Mouse (Mus musculus): Measurements from ENCODE around the gene Gm10842.
"Not testable (repeated sequence)": the region's sequence is repeated elsewhere in the genome, so short reads cannot be mapped to it uniquely, and the experiment has no call there.

Gm10842 gene

DNA sequence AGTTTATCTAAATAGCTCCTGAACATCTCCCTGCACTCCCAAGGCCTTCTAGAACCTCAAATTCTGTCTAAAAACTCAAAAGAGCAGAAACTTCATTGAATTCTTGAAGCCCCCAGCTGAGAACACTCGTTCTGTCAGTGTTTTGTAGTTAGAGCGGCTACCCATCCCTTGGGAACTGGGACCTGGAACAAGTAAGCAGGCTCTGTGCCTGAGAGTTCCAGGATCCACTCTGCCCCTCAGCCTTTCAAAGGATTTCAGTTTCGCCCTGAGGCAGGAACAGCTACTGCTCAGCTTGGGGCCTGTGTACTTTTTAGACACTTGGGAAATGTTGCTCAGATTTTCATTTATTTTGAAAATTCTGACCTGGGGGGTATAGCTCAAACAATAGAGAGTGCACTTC lies at the start of gene Gm10842:
Gm10842 (plus strand) TSS at position 301 of the 400 bp plus-strand sequence.
- no peak for DNase-seq (ENCODE audit: low spot score)

DNA sequence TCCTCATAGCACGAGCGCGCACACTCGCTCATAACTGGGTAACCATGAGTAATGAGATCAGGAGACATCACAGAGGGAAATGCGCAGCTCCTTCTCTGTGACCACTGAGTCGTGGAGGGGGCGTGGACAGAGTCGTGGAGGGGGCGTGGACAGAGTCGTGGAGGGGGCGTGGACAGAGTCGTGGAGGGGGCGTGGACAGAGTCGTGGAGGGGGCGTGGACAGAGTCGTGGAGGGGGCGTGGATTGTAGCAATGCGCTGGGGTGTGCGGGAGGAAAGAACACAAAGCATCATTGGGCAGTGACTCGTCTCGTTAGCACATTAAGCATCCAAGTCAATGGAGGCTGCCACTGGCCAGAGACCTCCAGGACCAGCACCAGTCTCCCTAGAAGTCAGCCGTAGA lies 34.2 kb upstream of the Gm10842 start:
- not testable (repeated sequence) for DNase-seq (ENCODE audit: low spot score)

DNA sequence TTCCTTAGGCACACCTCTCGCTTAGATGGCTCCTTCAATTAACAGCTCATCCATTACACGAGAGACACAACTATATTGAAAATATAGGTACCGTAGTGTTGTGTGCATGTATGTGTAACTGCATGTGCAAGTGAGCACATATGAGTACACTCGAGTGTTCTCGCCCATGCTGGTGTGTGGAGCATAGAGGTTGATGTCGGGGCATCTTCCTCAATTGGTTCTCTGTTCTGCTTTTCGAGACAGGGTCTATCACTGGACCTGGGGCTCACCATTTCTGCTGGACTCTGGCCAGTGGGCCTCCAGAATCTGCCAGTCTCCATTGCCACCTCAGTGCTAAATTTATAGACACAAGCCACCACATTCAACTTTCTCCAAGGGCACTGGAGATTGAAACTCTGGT lies 28.9 kb upstream of the Gm10842 start:
- no peak for DNase-seq (ENCODE audit: low spot score)

DNA sequence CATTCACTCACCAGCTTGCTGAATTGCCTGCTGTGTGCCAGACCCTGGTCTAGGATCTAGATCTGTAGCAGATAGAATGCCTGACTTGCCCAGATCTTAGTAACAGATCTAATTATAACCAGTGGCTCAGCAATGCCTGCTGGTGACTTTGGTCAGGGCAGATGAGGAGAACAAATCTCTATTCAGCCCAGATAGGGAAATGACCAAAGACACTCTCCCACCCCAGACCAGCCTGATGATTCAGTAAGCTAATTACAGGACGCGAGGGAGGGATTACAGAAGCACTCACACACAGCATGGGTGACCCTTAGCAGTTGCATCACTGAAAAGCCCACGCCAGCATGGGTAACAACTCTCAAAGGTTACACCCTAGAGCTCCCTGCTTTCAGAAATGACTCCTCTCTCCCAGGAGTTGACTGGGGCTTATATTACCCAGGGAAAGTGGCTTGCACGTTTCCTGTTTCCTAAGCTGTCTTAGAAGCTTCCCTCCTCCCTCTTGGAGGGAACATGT lies 26.1 kb upstream of the Gm10842 start:
- no peak for DNase-seq (ENCODE audit: low spot score)

DNA sequence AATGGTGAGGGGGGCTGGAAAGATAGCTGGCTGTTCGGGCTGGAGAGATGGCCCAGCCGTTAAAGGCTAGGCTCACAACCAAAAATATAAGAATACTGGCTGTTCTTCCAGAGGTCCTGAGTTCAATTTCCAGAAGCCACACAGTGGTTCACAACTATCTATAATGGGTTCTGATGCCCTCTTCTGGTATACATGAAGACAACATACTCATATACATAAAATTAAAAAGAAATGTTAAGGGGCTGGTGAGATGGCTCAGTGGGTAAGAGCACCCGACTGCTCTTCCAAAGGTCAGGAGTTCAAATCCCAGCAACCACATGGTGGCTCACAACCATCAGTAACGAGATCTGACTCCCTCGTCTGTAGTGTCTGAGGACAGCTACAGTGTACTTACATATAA lies 24.9 kb upstream of the Gm10842 start:
- not testable (repeated sequence) for DNase-seq (ENCODE audit: low spot score)

DNA sequence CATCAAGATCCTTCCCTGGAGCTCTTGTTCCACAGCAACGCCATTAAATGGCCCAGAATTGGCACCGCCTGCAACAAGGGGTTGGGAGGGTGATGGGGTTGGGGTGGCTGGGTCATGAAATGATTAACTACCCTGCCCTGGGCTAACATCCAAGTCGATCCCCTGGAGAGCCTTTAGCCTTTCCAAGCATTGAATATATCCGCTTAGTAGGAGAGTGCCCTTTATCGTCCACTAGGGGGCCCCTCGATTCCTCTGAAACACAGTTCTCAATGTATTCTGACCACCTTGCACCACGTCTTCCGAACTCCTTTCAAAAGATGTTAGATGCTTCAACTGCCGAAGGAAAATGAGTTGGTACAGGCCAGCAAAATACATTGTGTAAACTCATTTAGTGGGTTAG lies 22.7 kb upstream of the Gm10842 start:
- no peak for DNase-seq (ENCODE audit: low spot score)

DNA sequence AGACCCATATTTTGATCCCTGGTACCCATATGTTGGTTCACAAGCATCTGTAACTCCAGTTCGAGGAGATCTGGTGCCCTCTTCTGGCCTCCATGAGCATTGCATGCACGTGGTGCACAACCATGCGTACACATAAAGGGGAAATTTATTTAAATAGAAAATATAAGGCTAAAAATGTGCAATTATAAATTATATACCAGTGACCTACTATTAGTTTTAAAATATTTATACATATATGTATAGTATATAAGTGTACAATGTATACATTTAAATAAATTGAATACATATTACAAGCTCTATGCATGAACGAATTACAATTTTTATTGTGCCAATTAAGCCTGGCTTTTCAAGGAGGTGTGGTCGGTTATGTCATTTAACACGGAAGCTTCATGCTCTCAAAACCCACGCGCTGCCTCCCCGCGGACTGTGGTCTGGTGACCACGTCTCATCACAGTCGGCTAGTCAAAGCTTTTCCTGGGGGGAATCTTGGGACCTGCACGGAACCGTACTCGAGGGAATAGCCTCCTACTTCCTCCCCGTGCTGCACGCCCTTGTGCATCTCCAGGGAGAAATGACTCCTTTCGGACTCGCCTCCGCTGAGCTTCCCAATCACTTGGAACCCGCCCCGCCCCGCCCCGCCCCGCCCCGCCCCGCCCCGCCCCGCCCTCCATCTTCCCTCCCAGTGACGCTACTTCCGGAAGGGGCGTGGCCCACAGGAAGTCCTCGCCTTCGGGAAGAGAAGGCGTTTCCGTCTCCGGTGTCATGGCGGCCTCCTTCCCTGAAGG lies 20.8 kb upstream of the Gm10842 start, which contains the start of gene Mettl2:
Mettl2 (plus strand) TSS at position 691 of the 785 bp plus-strand sequence.
- DNase-seq (ENCODE audit: low spot score), result peak; percentile 65

DNA sequence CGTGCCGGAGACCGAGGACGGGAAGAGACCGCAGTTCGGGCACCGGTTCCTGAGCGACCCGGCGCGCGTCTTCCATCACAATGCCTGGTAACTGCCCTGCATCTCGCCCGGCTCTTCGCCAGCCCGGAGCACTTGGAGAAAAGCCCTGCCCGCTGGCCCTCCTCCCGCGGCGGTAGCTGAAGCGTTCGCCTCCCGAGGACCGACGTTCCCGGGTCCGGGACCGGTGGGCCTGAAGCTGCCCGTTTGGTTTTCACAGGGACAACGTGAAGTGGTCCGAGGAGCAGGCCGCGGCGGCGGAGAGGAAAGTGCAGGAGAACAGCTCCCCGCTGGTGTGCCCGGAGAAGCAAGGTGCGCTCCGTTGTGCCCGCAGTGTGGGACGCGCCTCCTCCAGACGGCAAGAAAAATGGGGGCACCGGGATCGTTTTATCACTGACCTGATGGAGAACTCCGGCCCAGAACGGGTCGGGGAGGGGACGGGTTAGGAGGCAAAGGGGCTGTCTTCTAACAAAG lies 20.1 kb upstream of the Gm10842 start:
- DNase-seq (ENCODE audit: low spot score), result no peak

DNA sequence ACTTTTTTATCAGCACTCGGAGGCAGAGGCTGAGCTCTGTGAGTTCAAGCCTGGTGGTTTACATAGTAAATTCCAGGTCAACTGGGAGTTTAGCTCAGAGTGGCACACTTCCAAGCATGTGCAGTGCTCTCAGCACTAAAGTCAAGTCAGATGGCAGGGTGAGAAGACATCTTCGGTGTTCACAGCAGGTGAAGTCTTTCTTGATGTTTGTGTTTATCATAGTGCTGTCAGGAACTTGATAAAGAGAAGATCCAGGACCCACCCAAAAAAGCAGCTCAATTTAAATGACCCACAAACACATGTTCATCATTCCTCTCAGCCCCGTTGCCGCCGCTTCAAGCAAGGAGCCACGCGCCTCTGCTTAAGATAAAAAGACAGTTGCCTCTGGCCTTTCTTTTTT lies 11.0 kb upstream of the Gm10842 start:
- no peak for DNase-seq (ENCODE audit: low spot score)

DNA sequence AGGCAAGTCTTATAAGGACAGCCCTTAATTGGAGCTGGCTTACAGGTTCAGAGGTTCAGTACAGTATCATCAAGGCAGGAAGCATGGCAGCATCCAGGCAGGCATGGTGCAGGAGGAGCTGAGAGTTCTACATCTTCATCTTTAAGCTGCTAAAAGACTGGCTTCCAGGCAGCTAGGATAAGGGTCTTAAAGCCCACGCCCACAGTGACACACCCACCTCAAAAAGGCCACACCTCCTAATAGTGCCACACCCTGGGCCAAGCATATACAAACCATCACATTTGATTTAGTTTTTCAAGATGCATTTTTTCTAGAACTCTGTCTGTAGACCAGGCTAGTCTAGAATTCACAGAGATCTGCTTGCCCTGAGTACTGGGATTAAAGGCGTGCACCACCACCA lies 9.4 kb upstream of the Gm10842 start:
- not testable (repeated sequence) for DNase-seq (ENCODE audit: low spot score)

DNA sequence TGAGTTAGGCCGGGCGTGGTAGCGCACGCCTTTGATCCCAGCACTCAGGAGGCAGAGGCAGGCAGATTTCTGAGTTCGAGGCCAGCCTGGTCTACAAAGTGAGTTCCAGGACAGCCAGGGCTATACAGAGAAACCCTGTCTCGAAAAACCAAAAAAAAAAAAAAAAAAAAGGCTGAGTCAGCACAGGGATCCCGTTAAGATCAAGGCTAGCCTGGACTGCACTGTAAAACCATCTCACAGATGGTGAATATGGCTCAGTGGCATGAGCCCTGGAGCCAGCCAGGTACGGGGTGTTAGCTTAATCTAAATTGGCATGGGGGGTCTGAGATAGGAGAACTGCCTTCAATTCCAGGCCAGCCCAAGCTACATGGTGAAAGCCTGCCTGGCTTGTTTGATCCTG lies 6.2 kb upstream of the Gm10842 start:
- DNase-seq (ENCODE audit: low spot score), result not testable (repeated sequence)

DNA sequence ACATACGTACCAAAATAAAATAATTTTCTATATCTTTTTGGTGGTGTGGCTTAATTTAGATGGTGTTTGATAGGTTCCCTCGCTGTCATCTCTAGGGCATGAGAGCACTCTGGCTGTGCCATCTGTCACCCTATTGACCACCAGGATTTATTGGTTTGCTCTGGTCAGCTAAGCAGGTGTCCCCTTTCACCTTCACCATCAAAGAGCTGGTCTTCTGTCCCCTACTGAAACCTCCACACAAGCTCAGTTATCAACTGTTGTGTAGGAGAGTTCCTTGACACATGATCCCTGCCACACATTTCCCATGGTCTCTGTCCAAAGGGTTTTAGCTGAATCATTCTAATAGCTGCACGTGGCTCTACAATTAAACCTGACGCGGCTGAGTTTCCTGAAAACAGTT lies 5.6 kb upstream of the Gm10842 start:
- no peak for DNase-seq (ENCODE audit: low spot score)

DNA sequence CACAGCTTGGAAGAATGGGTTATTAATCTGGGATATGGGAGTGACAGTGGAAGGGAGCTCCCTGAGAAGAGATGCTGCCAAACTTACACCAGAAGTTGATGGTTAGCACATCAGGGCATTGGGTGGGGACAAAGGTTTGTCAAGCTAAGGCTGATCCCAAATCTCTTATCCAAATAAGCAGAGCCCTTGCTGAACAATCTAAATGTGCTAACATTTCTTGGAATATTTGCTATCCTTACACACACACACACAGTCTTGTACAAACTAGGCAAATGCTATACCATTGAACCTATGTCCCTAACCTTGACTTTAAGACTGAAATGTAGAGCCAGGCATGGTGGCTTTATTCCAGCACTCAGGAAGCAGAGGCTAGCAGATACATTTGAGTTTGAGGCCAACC lies 3.1 kb upstream of the Gm10842 start:
- no peak for DNase-seq (ENCODE audit: low spot score)

DNA sequence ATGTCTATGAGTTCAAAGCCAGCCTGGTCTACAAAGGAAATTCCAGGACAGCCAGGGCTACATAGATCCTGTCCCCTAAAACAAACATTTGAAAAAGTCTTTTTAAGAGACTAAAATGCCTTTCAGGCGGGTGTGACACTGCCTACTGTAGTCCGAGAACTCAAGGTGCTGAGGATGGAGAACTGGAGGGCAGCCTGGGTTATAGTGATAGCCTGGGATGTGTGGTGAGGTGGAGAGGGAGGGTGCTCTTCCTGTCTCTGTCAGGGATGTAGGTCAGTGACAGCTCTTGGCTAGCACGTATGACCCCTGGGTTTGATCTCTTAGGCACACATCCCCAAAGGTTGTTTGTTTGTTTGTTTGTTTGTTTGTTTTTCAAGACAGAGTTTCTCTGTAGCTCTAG lies 2.6 kb upstream of the Gm10842 start:
- no peak for DNase-seq (ENCODE audit: low spot score)

DNA sequence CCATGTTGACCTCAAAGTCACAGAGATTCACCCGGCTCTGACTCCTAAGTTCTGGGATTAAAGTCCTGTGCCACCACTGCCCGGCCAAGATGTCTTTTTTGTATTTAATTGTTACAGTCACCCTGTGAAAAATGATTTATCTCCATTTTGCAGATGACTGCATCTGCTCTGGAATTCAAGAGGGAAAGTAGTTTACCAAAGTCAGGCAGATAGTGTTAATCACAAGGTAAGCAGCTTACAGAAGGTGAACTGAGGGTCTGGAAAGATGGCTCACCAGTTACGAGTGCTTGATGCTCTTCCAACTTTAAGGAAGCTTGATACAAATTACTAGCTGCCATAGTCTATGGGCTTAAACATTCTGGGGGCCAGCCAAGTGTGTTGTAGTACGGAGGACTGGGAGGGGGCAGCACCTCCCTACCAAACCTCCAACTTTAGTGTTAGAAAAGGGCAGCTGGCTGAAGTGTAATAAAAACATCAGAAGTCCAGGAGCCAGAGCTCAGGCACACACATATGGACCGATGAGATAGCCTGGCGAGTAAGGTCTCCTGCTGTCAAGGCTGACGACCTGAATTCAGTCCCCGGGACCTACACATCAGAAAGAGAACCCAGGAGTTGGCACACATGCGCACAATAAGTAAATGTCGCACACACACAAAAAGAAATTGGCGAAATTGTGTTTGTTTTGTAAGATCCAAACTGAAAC lies 2.0 kb upstream of the Gm10842 start:
- no peak for DNase-seq (ENCODE audit: low spot score)

DNA sequence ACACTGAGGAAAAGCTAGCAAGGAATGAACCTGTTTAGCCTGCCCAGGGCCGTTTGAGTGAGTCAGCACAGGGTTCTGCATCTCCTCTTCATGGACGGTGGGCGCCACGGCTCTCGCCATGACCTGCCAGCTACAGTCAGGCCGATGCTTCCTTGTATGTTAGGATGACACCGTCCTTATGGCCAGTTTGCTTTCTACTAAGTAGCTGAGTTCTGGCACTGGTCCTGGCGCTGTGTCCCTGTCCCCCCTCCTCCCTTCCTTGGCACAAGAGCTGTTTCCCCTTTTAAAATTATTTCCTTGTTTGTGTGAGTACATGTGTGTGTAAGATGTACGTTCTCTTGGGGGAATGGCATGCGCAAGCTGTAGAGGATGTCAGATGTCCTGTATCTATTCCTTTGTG lies 1.5 kb upstream of the Gm10842 start:
- no peak for DNase-seq (ENCODE audit: low spot score)

DNA sequence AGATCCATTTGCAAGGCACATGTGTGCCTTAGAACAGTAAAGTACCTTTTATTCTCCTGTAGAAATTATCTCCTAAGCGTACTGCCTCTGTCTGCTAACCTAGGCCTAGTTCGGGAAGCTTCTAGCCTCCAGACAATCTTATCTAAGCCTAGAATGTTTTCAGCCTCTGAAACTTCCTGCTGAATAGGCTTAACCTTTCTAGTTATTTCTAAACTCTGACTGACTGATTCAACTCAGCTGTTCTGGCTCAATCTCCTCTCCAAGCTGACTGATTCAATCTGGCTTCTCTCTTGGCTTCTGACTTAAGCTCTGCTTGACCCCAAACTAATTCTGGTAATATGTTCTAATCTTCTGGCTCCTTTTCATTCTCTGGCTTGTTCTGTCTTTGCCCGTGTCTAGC lies 2.7 kb downstream of the Gm10842 start:
- no peak for DNase-seq (ENCODE audit: low spot score)

DNA sequence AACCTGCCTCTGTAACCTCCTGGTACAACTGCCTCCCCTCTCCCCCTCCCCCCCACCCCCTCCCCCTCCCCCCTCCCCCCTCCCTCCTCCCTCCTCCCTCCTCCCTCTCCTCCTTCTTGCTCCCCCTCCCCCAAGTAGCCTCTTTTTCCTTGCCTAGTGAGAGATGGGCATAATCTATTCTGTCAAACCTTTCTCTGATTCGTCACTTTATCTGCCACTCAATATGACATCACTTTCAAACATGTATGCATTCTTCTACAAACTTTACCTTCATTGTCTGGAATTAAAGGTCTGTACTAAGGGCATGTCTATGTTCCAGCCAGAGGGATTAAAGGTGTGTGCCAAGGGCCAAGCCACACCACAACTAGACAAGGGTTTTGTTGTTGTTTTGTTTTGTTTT lies 3.1 kb downstream of the Gm10842 start:
- DNase-seq (ENCODE audit: low spot score), result no peak

DNA sequence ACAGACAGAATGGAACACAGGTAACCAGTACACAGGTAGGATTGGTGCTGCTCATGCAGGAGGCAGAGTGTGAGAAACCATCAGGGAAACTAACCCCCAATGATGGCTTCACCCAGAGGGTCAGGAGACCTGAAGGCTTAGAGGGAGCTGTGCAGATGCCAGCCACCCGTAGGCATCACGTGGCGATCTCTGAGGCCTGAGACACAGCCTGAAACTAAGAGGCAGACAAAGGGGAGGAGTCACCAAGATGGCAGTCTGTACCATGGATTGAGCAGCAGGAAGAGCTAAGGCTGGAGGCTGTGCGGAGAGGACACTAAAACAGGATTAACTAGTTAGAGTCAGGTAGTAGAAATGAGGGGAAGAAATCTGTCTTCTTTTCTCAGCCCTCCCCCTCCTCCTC lies 4.0 kb downstream of the Gm10842 start:
- no peak for DNase-seq (ENCODE audit: low spot score)

DNA sequence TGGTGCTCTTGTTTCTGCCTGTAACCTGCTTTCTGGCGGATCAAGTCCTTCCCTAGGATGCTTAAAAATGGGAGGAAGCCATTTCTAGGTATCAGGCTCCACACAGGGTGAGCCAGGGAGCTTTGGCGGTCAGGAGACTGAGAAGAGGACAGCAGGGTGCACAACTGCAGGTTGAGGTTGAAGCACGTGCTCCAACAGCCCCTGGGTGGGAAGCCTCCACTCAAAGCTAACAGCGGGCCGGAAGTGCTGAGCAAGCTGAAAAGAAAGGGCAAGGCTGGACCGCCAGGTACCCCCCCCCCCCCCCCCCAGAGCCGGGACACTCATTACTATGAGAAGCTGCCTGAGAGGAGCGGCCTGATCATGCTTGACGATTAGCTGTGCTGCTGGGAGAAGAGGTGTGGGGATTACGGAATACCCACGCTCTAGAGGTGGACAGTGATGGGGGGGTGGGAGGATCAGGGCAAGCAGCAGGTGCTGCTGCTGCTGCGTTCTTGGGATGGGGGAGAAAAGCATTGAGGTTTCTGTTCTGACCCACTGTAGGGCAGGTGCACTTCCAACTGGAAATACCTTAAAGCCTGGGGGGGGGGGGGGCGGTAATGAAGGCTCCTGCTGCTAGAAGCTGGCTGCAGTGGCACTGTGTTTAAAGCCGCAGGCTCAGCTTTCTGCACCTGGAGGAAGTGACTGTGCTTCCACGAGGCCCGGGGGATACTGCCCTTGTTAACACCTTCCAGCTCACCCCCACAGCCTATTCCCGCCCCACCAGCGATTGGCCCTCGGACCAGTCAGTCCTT lies 4.7 kb downstream of the Gm10842 start:
- DNase-seq (ENCODE audit: low spot score), result no peak

DNA sequence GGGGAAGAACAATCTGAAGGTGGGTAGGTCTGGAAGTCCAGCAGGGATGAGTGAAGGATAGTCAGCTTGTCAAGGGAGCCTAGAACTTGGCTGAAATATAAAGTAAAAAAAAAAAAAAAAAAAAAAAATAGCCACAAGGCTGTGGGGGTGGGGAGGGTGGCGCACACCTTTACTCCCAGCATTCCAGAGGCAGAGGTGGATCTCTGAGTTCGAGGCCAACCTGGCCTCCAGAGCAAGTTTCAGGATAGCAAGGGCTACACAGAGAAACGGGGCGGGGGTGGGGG lies 5.3 kb downstream of the Gm10842 start:
- DNase-seq (ENCODE audit: low spot score), result no peak

DNA sequence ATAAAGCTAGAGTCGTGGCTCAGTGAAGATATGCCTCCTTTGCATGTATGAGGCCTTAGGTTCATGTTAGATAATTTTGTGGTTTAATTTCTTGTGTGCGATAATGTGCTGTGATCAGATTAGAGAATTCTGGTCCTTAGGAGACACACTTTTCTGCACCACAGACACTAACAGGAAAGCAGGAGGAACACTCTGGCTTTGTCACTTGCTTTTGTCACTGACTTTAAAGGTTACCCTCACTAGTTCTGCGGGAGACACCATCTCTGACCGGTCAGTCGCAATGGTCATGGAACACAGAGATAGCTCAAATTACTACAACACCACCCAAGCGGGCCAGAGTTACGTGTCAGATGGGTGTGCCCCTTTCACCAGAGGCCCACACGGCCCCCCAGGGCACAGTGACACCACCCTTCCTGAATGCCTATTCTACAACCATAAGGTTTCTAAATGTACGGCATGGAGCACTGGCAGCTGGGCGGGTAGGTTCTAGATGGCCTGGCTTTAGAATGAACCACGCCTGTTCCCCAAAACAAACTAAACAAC lies 5.7 kb downstream of the Gm10842 start:
- DNase-seq (ENCODE audit: low spot score), result no peak

All from layer of hippocampus, adult 9-10 months (tissue).